Mouse (Mus musculus) thymus, adult 2 months (tissue): ENCODE results near the gene Slc41a2.

Source experiments
- CTCF ChIP-seq: fragments of 200-500 bp; IDR thresholded peaks from 2 replicates; pipeline ENCODE4 v1.5.1; 2012; ENCODE audit warnings: mild to moderate bottlenecking, control low read depth, low read length, moderate library complexity, borderline replicate concordance; ENCODE audit not compliant: control insufficient read depth, poor library complexity, insufficient read depth; ENCODE audit errors: extremely low read depth
- POLR2A ChIP-seq: fragments of 200-500 bp; IDR thresholded peaks from 2 replicates; pipeline ENCODE4 v1.6.1; 2012; ENCODE audit warnings: mild to moderate bottlenecking, low read length, control low read depth, moderate library complexity; ENCODE audit not compliant: control insufficient read depth, poor library complexity, insufficient read depth; ENCODE audit errors: extremely low read depth

DNA sequence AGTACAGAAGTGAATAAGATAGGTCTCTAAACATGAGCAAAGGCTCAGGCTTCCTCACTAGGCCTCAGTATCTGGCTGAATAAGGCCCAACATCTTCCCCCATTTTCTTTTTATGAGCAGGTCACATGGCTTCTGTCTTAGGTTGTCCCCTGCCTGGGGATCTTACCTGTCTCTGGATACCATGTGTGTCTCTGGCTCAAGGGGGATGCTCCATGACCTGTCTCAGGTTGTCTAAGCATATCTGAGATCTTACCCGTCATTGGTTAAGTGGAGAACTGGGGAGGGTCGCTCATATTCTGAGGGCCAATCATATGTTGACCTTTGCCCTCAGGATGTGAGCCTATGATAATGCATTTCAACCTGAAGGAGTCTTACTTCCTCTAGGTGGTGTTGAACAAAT, 42.8 kb upstream of the Slc41a2 start:
- TF ChIP-seq CTCF (no peak), POLR2A (no peak)
